Mouse (Mus musculus) megakaryocyte, embryonic 14.5 days (primary cell): ENCODE measurements at regions not wholly inside any gene's neighbourhood (a gene's known extent, or its start where the extent isn't known, plus 50 kb on each side); places are given as distances from the start of the nearest gene placed in this dataset.

ENCODE experiments used
- H3K27me3 ChIP-seq: replicated peaks from 2 replicates; pipeline ENCODE3; 2012; ENCODE audit warnings: inconsistent platforms
- H3K36me3 ChIP-seq: replicated peaks from 2 replicates; pipeline ENCODE3; 2012; ENCODE audit warnings: low read length, inconsistent platforms, mixed read lengths
- H3K4me1 ChIP-seq: 2 replicates; pipeline ENCODE4 v1.6.1; 2012; ENCODE audit warnings: inconsistent platforms
- H3K4me3 ChIP-seq: replicated peaks from 2 replicates; pipeline ENCODE3; 2012; ENCODE audit warnings: moderate library complexity, mild to moderate bottlenecking, inconsistent platforms
- H3K9me3 ChIP-seq: 2 replicates; pipeline ENCODE4 v1.6.1; 2012; ENCODE audit warnings: inconsistent platforms
- FLI1 ChIP-seq: IDR thresholded peaks from 2 replicates; pipeline ENCODE4 v1.6.1; 2012; ENCODE audit warnings: low read length, inconsistent platforms, mixed read lengths
- GATA1 ChIP-seq: IDR thresholded peaks from 3 replicates; pipeline ENCODE4 v1.6.1; 2012; ENCODE audit warnings: mixed read lengths, low read length, inconsistent platforms, borderline replicate concordance

- H3K4me1 ChIP-seq: peaks cover 5% of the 10 kb centered on the region; the same call in 1 of the 2 replicates
Measured at GRCm38 (mm10) chr10:67425407-67425806, 109.9 kb upstream of the Egr2 start.

GRCm38 (mm10) chr10:67427220-67427619 lies 108.1 kb upstream of the Egr2 start:
- peaks cover 5% of the 10 kb centered on the region; the same call in 1 of the 2 replicates for H3K4me1 ChIP-seq
- no peaks in the 10 kb centered on the region for H3K27me3 ChIP-seq
- H3K4me3 ChIP-seq: no peak overlapping the region
- TF ChIP-seq FLI1 (no peak), GATA1 (no peak)
- H3K36me3 ChIP-seq: no peaks in the 10 kb centered on the region
- H3K9me3 ChIP-seq: peaks cover 15% of the 10 kb centered on the region

More at GRCm38 (mm10) chr10:67425407-67425806, 109.9 kb upstream of the Egr2 start:
- H3K9me3 ChIP-seq: peaks cover 15% of the 10 kb centered on the region
- no peak overlapping the region for H3K4me3 ChIP-seq
- H3K27me3 ChIP-seq: no peaks in the 10 kb centered on the region
- H3K36me3 ChIP-seq: no peaks in the 10 kb centered on the region
- TF ChIP-seq FLI1 (no peak), GATA1 (no peak)

- H3K4me1 ChIP-seq: peaks cover 5% of the 10 kb centered on the region; the same call in 1 of the 2 replicates
- 0 out of 2 replicates have a peak, but pooled peaks cover 2% of the 10 kb centered on the region for H3K9me3 ChIP-seq
- no peak overlapping the region for H3K4me3 ChIP-seq
- no peaks in the 10 kb centered on the region for H3K36me3 ChIP-seq
- no peak for TF ChIP-seq GATA1
- no peak for TF ChIP-seq FLI1
- H3K27me3 ChIP-seq: no peaks in the 10 kb centered on the region
Measured at GRCm38 (mm10) chr10:67430805-67431204, 104.5 kb upstream of the Egr2 start.

- H3K9me3 ChIP-seq: no peaks in the 10 kb centered on the region
- no peaks in the 10 kb centered on the region for H3K4me1 ChIP-seq
- no peaks in the 10 kb centered on the region for H3K27me3 ChIP-seq
- H3K36me3 ChIP-seq: no peaks in the 10 kb centered on the region
- H3K4me3 ChIP-seq: peak overlapping the region; percentile 36
- TF ChIP-seq FLI1 (no peak), GATA1 (no peak)
Measured at GRCm38 (mm10) chr10:67439042-67439635, 96.1 kb upstream of the Egr2 start.

- Histone ChIP-seq H3K9me3 (no peaks in the 10 kb centered on the region), H3K27me3 (no peaks in the 10 kb centered on the region), H3K4me3 (no peak overlapping the region), H3K36me3 (no peaks in the 10 kb centered on the region), H3K4me1 (no peaks in the 10 kb centered on the region)
- no peak for TF ChIP-seq GATA1
- no peak for TF ChIP-seq FLI1
Measured at GRCm38 (mm10) chr10:67439844-67440243, 95.4 kb upstream of the Egr2 start.

- Histone ChIP-seq H3K9me3 (0 out of 2 replicates have a peak, but pooled peaks cover 2% of the 10 kb centered on the region), H3K4me3 (peak overlapping the region; percentile 46), H3K27me3 (no peaks in the 10 kb centered on the region), H3K4me1 (no peaks in the 10 kb centered on the region), H3K36me3 (no peaks in the 10 kb centered on the region)
- TF ChIP-seq FLI1: no peak
- no peak for TF ChIP-seq GATA1
Measured at GRCm38 (mm10) chr10:67441243-67441642, 94.0 kb upstream of the Egr2 start.

- Histone ChIP-seq H3K4me1 (no peaks in the 10 kb centered on the region), H3K36me3 (no peaks in the 10 kb centered on the region), H3K9me3 (peaks cover 24% of the 10 kb centered on the region), H3K4me3 (no peak overlapping the region), H3K27me3 (no peaks in the 10 kb centered on the region)
- no peak for TF ChIP-seq GATA1
- no peak for TF ChIP-seq FLI1
Measured at GRCm38 (mm10) chr10:67448875-67449274, 86.4 kb upstream of the Egr2 start.

GRCm38 (mm10) chr10:67454149-67454548 lies 81.1 kb upstream of the Egr2 start:
- no peak for TF ChIP-seq FLI1
- TF ChIP-seq GATA1: no peak
- H3K9me3 ChIP-seq: peaks cover 11% of the 10 kb centered on the region
- H3K36me3 ChIP-seq: no peaks in the 10 kb centered on the region
- no peaks in the 10 kb centered on the region for H3K4me1 ChIP-seq
- no peak overlapping the region for H3K4me3 ChIP-seq
- H3K27me3 ChIP-seq: no peaks in the 10 kb centered on the region

- H3K9me3 ChIP-seq: peaks cover 11% of the 10 kb centered on the region
- no peaks in the 10 kb centered on the region for H3K36me3 ChIP-seq
- H3K4me3 ChIP-seq: no peak overlapping the region
- H3K27me3 ChIP-seq: no peaks in the 10 kb centered on the region
- H3K4me1 ChIP-seq: no peaks in the 10 kb centered on the region
- no peak for TF ChIP-seq FLI1
- TF ChIP-seq GATA1: no peak
Measured at GRCm38 (mm10) chr10:67458447-67459272, 76.6 kb upstream of the Egr2 start.

- H3K36me3 ChIP-seq: no peaks in the 10 kb centered on the region
- H3K9me3 ChIP-seq: peaks cover 11% of the 10 kb centered on the region
- no peaks in the 10 kb centered on the region for H3K4me1 ChIP-seq
- TF ChIP-seq GATA1: no peak
- TF ChIP-seq FLI1: no peak
- no peak overlapping the region for H3K4me3 ChIP-seq
- no peaks in the 10 kb centered on the region for H3K27me3 ChIP-seq
Measured at GRCm38 (mm10) chr10:67461321-67461720, 74.0 kb upstream of the Egr2 start.
